ENCODE assay signal across 8 mouse cellular contexts in genomic region chr17:28575244-28576125, GRCm38 (mm10). TPM values are rescaled to one million over a fixed set of nuclear protein-coding genes. Genes with fewer than 3 reads are reported as not detected.
DNase-seq lines count a peak whose midpoint lies in the region; ATAC-seq lines count a peak whose summit lies in the region.

Gene Lhfpl5 (plus strand): TSS chr17:28575641.

- peak within 1 kb of the TSS; percentile 32 for H3K4me2 ChIP-seq in forebrain, embryonic 11.5 days (ENCODE audit: low read depth, low read length, severe bottlenecking)
- H3K4me2 ChIP-seq in stomach, embryonic 15.5 days, result peak within 1 kb of the TSS; percentile 62

- no peaks in the 10 kb centered on the region for H3K36me3 ChIP-seq in forebrain, embryonic 11.5 days (ENCODE audit: control insufficient read depth, insufficient read depth, low read length)
- H3K36me3 ChIP-seq in megakaryocyte, embryonic 14.5 days (replicated peaks; ENCODE audit: low read length), result no peaks in the 10 kb centered on the region
- H3K36me3 ChIP-seq in stomach, embryonic 15.5 days, result no peaks in the 10 kb centered on the region

- H3K9me3 ChIP-seq in forebrain, embryonic 11.5 days (ENCODE audit: control insufficient read depth, low read length), result no peaks in the 10 kb centered on the region
- no peaks in the 10 kb centered on the region for H3K9me3 ChIP-seq in megakaryocyte, embryonic 14.5 days
- no peaks in the 10 kb centered on the region for H3K9me3 ChIP-seq in stomach, embryonic 15.5 days

- peak; percentile 88 for ATAC-seq in forebrain, embryonic 11.5 days (replicated peaks; ENCODE audit: low FRiP score)
- peak; percentile 79 for ATAC-seq in stomach, embryonic 15.5 days (ENCODE audit: insufficient read depth, low FRiP score, low read depth)

- H3K27ac ChIP-seq in forebrain, embryonic 11.5 days (ENCODE audit: low read depth, low read length), result no peak within 1 kb of the TSS
- H3K27ac ChIP-seq in stomach, embryonic 15.5 days, result no peak within 1 kb of the TSS

- WGBS in forebrain, embryonic 11.5 days, result 14% methylated on average over 50 of the region's 50 CpGs
- WGBS in stomach, embryonic 15.5 days, result 14% methylated on average over 48 of the region's 50 CpGs

- DNase-seq in right cerebral cortex, postnatal 14 days, result peak; percentile 40
- DNase-seq in right cerebral cortex, postnatal 25 days, result no peak
- DNase-seq in brain, embryonic 18.5 days (ENCODE audit: low read depth, low spot score), result peak; percentile 10
- peak; percentile 90 for DNase-seq in forebrain, embryonic 11.5 days (ENCODE audit: low spot score)
- peak; percentile 68 for DNase-seq in induced T-regulatory cell, adult 2 months (ENCODE audit: low read depth)
- no peak for DNase-seq in adipocyte (ENCODE audit: low spot score)

- H3K4me3 ChIP-seq in forebrain, embryonic 11.5 days (ENCODE audit: low read depth, low read length), result peak within 1 kb of the TSS; percentile 14
- H3K4me3 ChIP-seq in megakaryocyte, embryonic 14.5 days (replicated peaks), result peak within 1 kb of the TSS; percentile 62
- peak within 1 kb of the TSS; percentile 27 for H3K4me3 ChIP-seq in stomach, embryonic 15.5 days (replicated peaks)

- H3K4me1 ChIP-seq in forebrain, embryonic 11.5 days (replicated peaks; ENCODE audit: control insufficient read depth, insufficient read depth, low read length), result no peaks in the 10 kb centered on the region
- peaks cover 10% of the 10 kb centered on the region for H3K4me1 ChIP-seq in megakaryocyte, embryonic 14.5 days
- H3K4me1 ChIP-seq in stomach, embryonic 15.5 days, result peaks cover 8% of the 10 kb centered on the region

- H3K27me3 ChIP-seq in forebrain, embryonic 11.5 days (ENCODE audit: control insufficient read depth, insufficient read depth, low read length), result no peaks in the 10 kb centered on the region
- H3K27me3 ChIP-seq in megakaryocyte, embryonic 14.5 days (replicated peaks), result peaks cover 45% of the 10 kb centered on the region
- 0 out of 2 replicates have a peak, but pooled peaks cover 3% of the 10 kb centered on the region for H3K27me3 ChIP-seq in stomach, embryonic 15.5 days (replicated peaks)

- no peak within 1 kb of the TSS for H3K9ac ChIP-seq in forebrain, embryonic 11.5 days (ENCODE audit: low read length)
- no peak within 1 kb of the TSS for H3K9ac ChIP-seq in stomach, embryonic 15.5 days

RNA-seq across cellular contexts. Expression of gene Lhfpl5, which starts in this region (rescaled TPM):
- 0.84 and 1.5 TPM in 2 replicates for polyA plus RNA-seq in forebrain, embryonic 11.5 days (2014; fragmentation: Nextera tagmentation; extraction: Ambion mirVana)
- polyA plus RNA-seq in megakaryocyte, embryonic 14.5 days (2012; ENCODE audit: insufficient read depth, low replicate concordance), result not detected in 2 replicates
- polyA plus RNA-seq in stomach, embryonic 15.5 days (2015; fragmentation: Nextera tagmentation; extraction: Ambion mirVana), result 0.85 and 1.0 TPM in 2 replicates

Comparison
In these comparisons a context has a peak if more than half of its experiments do, and no peak if none do; other contexts are left out.
1. DNase-seq: peak in right cerebral cortex, postnatal 14 days (single experiment), brain, embryonic 18.5 days (single experiment), forebrain, embryonic 11.5 days (single experiment) and induced T-regulatory cell, adult 2 months (single experiment); none in right cerebral cortex, postnatal 25 days (single experiment) and adipocyte (single experiment).
2. Peak in every context shown above with its lines, with median percentiles within 50 percentile points of each other: H3K4me3 ChIP-seq.